Mouse (Mus musculus): Measurements from ENCODE around the gene C1qtnf6. TPM values are rescaled to one million over a fixed set of nuclear protein-coding genes. Genes with fewer than 3 reads are reported as not detected.

C1qtnf6 gene
- polyA plus RNA-seq, 1 experiment from 2014 or later = 12.4 TPM

DNA sequence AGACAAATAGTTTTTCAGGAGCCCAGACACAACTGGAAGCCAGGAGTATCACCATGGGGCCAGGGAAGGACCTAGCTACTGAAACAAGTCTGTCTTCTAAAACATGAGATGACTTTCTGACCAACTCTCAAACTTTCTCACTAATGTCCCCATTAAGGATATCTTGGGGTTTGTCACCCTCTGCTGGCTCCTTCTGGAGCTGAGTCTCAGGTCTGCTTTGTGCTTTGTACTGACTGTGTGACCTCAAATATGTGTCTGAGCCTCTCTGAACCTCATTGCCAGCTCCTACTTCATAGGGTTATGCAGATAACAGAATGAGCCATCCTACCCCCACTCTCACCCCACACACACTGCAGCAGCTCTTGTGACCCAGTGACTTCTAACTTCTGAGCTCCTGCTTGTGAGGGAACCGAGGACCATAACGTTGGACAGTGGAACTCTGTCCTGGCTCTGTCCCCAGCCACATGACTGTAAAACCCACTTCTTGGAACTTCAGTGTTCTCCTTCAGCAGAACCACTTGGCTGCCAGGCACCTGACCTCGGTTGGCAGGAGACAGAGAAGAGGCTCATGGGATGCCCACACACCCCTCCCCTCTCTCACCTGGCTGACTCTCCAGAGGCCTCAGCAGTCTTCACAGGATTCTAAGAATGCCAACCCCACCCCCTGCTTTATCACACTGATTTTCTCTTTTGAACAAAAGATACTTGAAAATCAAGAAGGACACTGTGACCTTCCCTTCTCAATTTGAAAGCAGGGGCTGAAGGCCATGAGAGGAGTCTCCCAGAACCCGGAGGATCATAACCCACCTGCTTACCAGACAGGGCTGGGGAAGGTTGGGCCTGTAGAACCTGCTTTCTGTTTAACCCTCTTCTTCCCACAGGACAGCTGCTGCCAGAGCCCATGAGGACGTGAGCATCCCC is 16.5 kb upstream of the C1qtnf6 start:
- Histone ChIP-seq H3K9me3 (ENCODE audit: control insufficient read depth, low read length) (no peaks in the 10 kb centered on the region), H3K9ac (ENCODE audit: low read depth, low read length) (no peak overlapping the region), H3K27me3 (ENCODE audit: control insufficient read depth, insufficient read depth, low read length) (no peaks in the 10 kb centered on the region), H3K4me2 (replicated peaks; ENCODE audit: low read depth, low read length) (no peak overlapping the region), H3K36me3 (ENCODE audit: control insufficient read depth, insufficient read depth, low read length) (no peaks in the 10 kb centered on the region), H3K4me1 (replicated peaks; ENCODE audit: control insufficient read depth, insufficient read depth, low read length) (peaks cover 5% of the 10 kb centered on the region), H3K27ac (ENCODE audit: low read depth, low read length) (no peak overlapping the region), H3K4me3 (ENCODE audit: low read depth, low read length) (no peak overlapping the region)
- WGBS = 40% methylated on average over 5 of the region's 5 CpGs
- DNase-seq (ENCODE audit: low spot score) (peak; percentile 16), ATAC-seq (ENCODE audit: low FRiP score) (no peak)

DNA sequence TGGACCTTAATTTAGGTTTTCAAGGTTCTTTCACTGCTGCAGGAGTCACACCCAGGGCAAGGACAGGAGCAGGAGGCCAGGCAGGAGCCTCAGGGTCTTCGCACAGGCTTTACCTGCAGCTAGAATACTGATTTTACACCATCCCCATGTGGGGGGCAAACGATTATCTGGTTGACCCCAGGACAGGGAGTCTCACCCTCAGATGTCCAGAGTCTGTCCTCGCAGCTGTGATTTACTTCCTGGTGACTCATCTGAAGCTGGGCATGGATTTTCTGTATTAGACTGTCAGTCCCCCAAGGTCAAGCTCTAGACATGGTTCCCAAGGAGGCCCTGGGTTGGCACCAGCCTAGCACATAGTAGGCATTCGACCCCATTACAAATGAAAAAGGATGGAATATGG is 14.8 kb upstream of the C1qtnf6 start:
- 90% methylated on average over 4 of the region's 4 CpGs for WGBS
- no peak overlapping the region for H3K9ac ChIP-seq (ENCODE audit: low read depth, low read length)
- no peak for DNase-seq (ENCODE audit: low spot score)

DNA sequence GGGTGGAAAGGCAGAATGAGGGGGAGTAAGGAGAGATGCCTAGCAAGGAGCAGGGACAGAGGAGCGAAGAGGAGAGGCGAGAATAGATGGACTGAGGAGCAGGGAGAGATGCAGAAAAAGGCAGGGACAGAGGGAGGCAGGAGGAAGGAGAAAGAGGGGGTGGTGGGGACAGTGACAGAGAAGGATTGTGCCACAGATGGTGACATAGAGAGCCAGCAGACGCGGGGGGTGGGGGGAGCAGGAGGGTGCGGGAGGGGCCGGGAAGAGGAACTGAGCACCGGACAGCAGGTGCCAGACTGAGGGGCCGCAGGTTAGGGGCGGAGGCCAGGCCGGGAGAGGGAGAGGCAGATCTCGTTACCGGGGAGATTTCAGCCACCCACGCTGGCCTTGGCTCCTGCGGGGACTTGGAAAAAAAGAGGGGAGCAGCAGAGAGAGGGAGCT is 13.4 kb upstream of the C1qtnf6 start, which contains the start of gene Sstr3:
Sstr3 (minus strand) TSS at position 125 of the 441 bp plus-strand sequence.
- H3K4me2 ChIP-seq (replicated peaks; ENCODE audit: low read depth, low read length) = 0 out of 2 replicates have a peak within 1 kb of the TSS, but pooled peaks have one; percentile 28
- no peak within 1 kb of the TSS for H3K4me3 ChIP-seq (ENCODE audit: low read depth, low read length)
- H3K4me1 ChIP-seq (replicated peaks; ENCODE audit: control insufficient read depth, insufficient read depth, low read length) = peaks cover 5% of the 10 kb centered on the region
- ATAC-seq (ENCODE audit: low FRiP score) (peak; percentile 19; the same call in 1 of the 2 replicates), DNase-seq (ENCODE audit: low spot score) (peak; percentile 22)
- H3K27me3 ChIP-seq (ENCODE audit: control insufficient read depth, insufficient read depth, low read length) = no peaks in the 10 kb centered on the region
- 0 out of 2 replicates have a peak within 1 kb of the TSS, but pooled peaks have one; percentile 20 for H3K9ac ChIP-seq (ENCODE audit: low read depth, low read length)
- WGBS = 10% methylated on average over 14 of the region's 14 CpGs
- no peak within 1 kb of the TSS for H3K27ac ChIP-seq (ENCODE audit: low read depth, low read length)
- H3K36me3 ChIP-seq (ENCODE audit: control insufficient read depth, insufficient read depth, low read length) = no peaks in the 10 kb centered on the region
- no peaks in the 10 kb centered on the region for H3K9me3 ChIP-seq (ENCODE audit: control insufficient read depth, low read length)

More for the DNA sequence above, 14.8 kb upstream of the C1qtnf6 start:
- Histone ChIP-seq H3K4me3 (ENCODE audit: low read depth, low read length) (no peak overlapping the region), H3K27me3 (ENCODE audit: control insufficient read depth, insufficient read depth, low read length) (no peaks in the 10 kb centered on the region), H3K27ac (ENCODE audit: low read depth, low read length) (no peak overlapping the region), H3K4me1 (replicated peaks; ENCODE audit: control insufficient read depth, insufficient read depth, low read length) (peaks cover 5% of the 10 kb centered on the region), H3K36me3 (ENCODE audit: control insufficient read depth, insufficient read depth, low read length) (no peaks in the 10 kb centered on the region), H3K9me3 (ENCODE audit: control insufficient read depth, low read length) (no peaks in the 10 kb centered on the region), H3K4me2 (replicated peaks; ENCODE audit: low read depth, low read length) (no peak overlapping the region)
- no peak for ATAC-seq (ENCODE audit: low FRiP score)

DNA sequence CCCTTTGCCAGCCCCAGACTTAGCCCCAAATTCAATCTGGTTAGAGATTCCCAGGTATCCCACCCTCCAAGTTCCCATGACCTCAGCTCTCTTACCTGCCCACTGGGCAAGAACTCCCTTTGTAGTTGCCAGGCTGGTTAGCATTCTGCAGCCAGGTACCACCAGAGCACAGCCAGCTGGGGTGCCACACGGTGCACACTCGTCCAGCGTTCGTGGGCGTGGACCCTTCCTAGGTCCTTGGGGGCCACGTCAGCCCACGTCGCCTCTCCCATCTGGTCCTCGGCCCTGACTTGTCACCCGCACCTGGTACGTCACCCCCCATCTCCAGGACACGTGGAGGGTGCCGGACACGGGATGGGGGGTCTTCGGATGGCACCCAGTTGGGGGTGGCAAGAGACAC is 12.8 kb upstream of the C1qtnf6 start:
- Histone ChIP-seq H3K27ac (ENCODE audit: low read depth, low read length) (no peak overlapping the region), H3K9ac (ENCODE audit: low read depth, low read length) (no peak overlapping the region)

DNA sequence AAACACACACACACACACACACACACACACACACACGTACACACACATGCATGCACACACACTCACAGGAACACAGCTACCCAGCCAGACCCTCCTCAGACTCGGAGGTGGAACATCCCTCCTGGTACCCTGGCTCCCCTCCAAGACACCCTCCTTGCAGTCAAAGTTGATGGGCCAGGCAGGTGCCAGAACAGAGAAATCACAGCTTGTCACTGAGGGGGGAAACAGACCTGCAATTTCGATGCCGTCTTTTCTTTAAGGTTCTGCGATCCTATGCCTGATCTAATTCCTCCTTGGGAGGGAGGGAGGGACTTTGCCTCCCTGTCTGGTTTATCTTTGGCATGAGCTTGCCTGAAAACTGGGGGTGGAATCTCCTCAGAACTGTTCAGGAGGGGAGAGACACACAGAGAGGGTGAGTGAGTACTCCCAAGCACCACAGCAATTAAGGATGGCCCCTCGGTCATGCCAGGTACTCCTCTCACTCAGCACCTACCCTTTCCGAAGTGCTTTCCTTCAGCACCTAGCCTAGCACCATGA is 11.6 kb upstream of the C1qtnf6 start:
- WGBS = 81% methylated on average over 7 of the region's 7 CpGs
- no peaks in the 10 kb centered on the region for H3K27me3 ChIP-seq (ENCODE audit: control insufficient read depth, insufficient read depth, low read length)

More for the DNA sequence above, 12.8 kb upstream of the C1qtnf6 start:
- WGBS = 72% methylated on average over 15 of the region's 15 CpGs
- DNase-seq (ENCODE audit: low spot score) (no peak), ATAC-seq (ENCODE audit: low FRiP score) (no peak)
- H3K4me1 ChIP-seq (replicated peaks; ENCODE audit: control insufficient read depth, insufficient read depth, low read length) = peaks cover 5% of the 10 kb centered on the region
- no peaks in the 10 kb centered on the region for H3K9me3 ChIP-seq (ENCODE audit: control insufficient read depth, low read length)
- H3K36me3 ChIP-seq (ENCODE audit: control insufficient read depth, insufficient read depth, low read length) = no peaks in the 10 kb centered on the region
- no peak overlapping the region for H3K4me2 ChIP-seq (replicated peaks; ENCODE audit: low read depth, low read length)
- H3K4me3 ChIP-seq (ENCODE audit: low read depth, low read length) = no peak overlapping the region
- no peaks in the 10 kb centered on the region for H3K27me3 ChIP-seq (ENCODE audit: control insufficient read depth, insufficient read depth, low read length)

DNA sequence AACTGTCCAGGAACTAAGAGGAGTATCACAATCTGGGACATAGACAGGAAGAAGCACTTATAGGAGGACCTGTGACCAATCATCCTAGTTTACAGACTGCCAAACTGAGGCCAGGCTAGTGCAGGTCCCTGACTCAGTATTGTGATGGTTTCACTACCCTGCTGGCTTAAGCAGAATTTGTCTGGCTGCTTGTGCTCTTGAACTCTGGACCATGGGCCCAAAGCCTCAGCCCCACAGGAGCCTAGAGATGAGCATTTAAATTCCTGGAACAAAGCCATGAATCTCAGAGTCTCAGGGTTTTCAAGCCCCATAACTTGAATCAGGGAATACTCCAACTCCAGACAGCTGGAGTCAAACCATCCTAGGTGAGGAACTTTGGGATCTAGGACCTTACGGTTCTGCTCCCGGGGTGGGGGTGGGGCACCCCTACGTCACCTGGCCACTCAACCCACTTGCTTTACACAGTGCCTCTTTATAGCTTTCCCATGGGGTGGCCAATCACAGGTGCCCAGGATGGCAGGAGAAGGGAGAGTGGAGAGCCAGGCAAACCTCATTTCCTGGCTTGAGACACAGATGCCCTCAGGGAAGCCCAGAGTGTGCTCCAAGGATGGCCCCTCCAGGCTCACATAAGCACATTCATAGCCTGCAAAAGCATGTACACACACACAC is 11.0 kb upstream of the C1qtnf6 start:
- Histone ChIP-seq H3K36me3 (ENCODE audit: control insufficient read depth, insufficient read depth, low read length) (no peaks in the 10 kb centered on the region), H3K27ac (ENCODE audit: low read depth, low read length) (no peak overlapping the region), H3K9ac (ENCODE audit: low read depth, low read length) (no peak overlapping the region), H3K4me1 (replicated peaks; ENCODE audit: control insufficient read depth, insufficient read depth, low read length) (peaks cover 5% of the 10 kb centered on the region), H3K9me3 (ENCODE audit: control insufficient read depth, low read length) (no peaks in the 10 kb centered on the region), H3K4me2 (replicated peaks; ENCODE audit: low read depth, low read length) (no peak overlapping the region), H3K4me3 (ENCODE audit: low read depth, low read length) (no peak overlapping the region), H3K27me3 (ENCODE audit: control insufficient read depth, insufficient read depth, low read length) (no peaks in the 10 kb centered on the region)
- WGBS = 76% methylated on average over 3 of the region's 3 CpGs
- DNase-seq (ENCODE audit: low spot score) (no peak), ATAC-seq (ENCODE audit: low FRiP score) (no peak)

More for the DNA sequence above, 11.6 kb upstream of the C1qtnf6 start:
- no peaks in the 10 kb centered on the region for H3K9me3 ChIP-seq (ENCODE audit: control insufficient read depth, low read length)
- H3K36me3 ChIP-seq (ENCODE audit: control insufficient read depth, insufficient read depth, low read length) = no peaks in the 10 kb centered on the region
- no peak overlapping the region for H3K4me3 ChIP-seq (ENCODE audit: low read depth, low read length)
- DNase-seq (ENCODE audit: low spot score) (no peak), ATAC-seq (ENCODE audit: low FRiP score) (no peak)
- peaks cover 5% of the 10 kb centered on the region for H3K4me1 ChIP-seq (replicated peaks; ENCODE audit: control insufficient read depth, insufficient read depth, low read length)
- H3K27ac ChIP-seq (ENCODE audit: low read depth, low read length) = no peak overlapping the region
- H3K9ac ChIP-seq (ENCODE audit: low read depth, low read length) = no peak overlapping the region
- no peak overlapping the region for H3K4me2 ChIP-seq (replicated peaks; ENCODE audit: low read depth, low read length)

DNA sequence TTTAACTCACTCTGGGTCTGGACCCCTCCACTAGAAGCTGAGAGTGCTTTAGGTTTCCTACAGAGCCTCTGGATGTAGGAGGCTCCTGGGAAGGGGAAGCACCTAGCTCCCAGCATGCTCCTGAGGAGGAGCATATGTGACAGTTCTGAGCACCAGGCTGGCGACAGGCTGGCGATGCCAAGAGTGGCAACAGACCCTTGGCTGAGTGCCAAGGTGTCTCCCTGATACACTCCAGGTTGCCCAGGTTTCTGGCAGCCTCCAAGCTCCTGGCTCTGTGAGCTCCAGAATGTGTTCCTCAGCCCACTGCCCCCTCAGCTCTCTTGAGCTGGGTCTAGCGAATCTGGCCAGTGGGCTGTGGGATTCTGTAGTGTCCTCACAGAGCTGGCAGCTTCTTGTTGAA is 10.4 kb upstream of the C1qtnf6 start:
- Histone ChIP-seq H3K4me1 (replicated peaks; ENCODE audit: control insufficient read depth, insufficient read depth, low read length) (peaks cover 5% of the 10 kb centered on the region), H3K27me3 (ENCODE audit: control insufficient read depth, insufficient read depth, low read length) (no peaks in the 10 kb centered on the region), H3K4me3 (ENCODE audit: low read depth, low read length) (no peak overlapping the region), H3K4me2 (replicated peaks; ENCODE audit: low read depth, low read length) (no peak overlapping the region), H3K9ac (ENCODE audit: low read depth, low read length) (no peak overlapping the region), H3K27ac (ENCODE audit: low read depth, low read length) (no peak overlapping the region), H3K9me3 (ENCODE audit: control insufficient read depth, low read length) (no peaks in the 10 kb centered on the region), H3K36me3 (ENCODE audit: control insufficient read depth, insufficient read depth, low read length) (no peaks in the 10 kb centered on the region)
- ATAC-seq (ENCODE audit: low FRiP score) = no peak
- WGBS = 82% methylated on average over 3 of the region's 3 CpGs
- DNase-seq (ENCODE audit: low spot score) = no peak

DNA sequence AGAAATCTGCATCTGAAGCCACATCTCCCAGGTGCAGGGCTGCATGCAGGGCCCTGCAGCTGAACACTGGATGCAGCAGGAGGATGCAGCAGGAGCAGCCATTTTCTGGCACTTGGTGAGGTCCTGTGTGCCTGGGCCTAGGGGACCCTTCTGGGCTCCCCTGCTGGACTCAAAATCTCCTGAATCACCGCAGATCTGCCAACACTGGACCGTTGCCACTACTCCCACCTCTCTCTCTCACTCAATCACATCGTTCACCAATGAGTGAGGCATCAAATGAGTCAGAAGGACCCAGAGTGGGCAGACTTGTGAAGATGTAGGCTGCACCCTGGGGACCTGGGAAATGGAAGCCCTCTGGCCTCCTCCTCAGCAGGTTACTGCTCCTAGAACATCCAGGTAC is 9.8 kb upstream of the C1qtnf6 start:
- no peak overlapping the region for H3K9ac ChIP-seq (ENCODE audit: low read depth, low read length)

More for the DNA sequence above, 9.8 kb upstream of the C1qtnf6 start:
- Histone ChIP-seq H3K27me3 (ENCODE audit: control insufficient read depth, insufficient read depth, low read length) (no peaks in the 10 kb centered on the region), H3K27ac (ENCODE audit: low read depth, low read length) (no peak overlapping the region), H3K36me3 (ENCODE audit: control insufficient read depth, insufficient read depth, low read length) (no peaks in the 10 kb centered on the region), H3K9me3 (ENCODE audit: control insufficient read depth, low read length) (no peaks in the 10 kb centered on the region), H3K4me1 (replicated peaks; ENCODE audit: control insufficient read depth, insufficient read depth, low read length) (peaks cover 5% of the 10 kb centered on the region), H3K4me2 (replicated peaks; ENCODE audit: low read depth, low read length) (no peak overlapping the region), H3K4me3 (ENCODE audit: low read depth, low read length) (no peak overlapping the region)
- ATAC-seq (ENCODE audit: low FRiP score) (no peak), DNase-seq (ENCODE audit: low spot score) (no peak)
- WGBS = 78% methylated on average over 3 of the region's 3 CpGs

Measured in hindbrain, embryonic 11.5 days (tissue).